10 mouse cellular contexts compared by ENCODE assay signal in the genomic region with DNA sequence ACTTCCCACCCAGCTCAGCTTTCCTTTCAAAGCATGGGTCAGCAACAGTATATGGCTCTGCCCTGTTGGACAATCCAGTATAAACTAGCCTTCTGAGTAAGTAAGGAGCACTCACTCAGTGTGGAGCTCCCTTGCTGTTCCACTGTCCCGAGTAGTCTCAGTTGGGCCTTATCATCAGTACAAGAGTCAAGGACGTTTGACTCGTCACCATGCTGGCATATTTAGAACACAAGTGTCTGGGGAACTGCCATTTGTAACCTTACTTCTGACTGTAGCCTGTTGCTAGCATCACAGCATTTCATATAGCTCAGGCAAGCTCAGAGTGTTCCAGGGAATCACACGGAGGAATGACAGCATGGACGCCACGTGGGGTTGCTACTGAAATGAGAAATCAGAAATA. TPM values are rescaled to one million over a fixed set of nuclear protein-coding genes. Genes with fewer than 3 reads are reported as not detected.
DNase-seq lines count a peak whose midpoint lies in the region; ATAC-seq and TF ChIP-seq lines count a peak whose summit lies in the region.
"Had no signal": no experiment of that assay in that cellular context is flagged by ENCODE, and none has a peak within 500 bp of the region (broad histone marks: within the 10 kb centered on the region; RNA-seq: fewer than 3 reads in every experiment).

No protein-coding gene starts in this region.

- DNase-seq in intestine, embryonic 14.5 days (ENCODE audit: low spot score), result no peak
- DNase-seq in limb, embryonic 10.5 days (ENCODE audit: low spot score), result no peak
- no peak for DNase-seq in cerebellum, postnatal 36 days
- DNase-seq in right cerebral cortex, adult 18-20 months, result no peak
- DNase-seq: cerebellum, adult 18-20 months; kidney, postnatal 36 days had no signal

- H3K4me2 ChIP-seq in intestine, embryonic 14.5 days (ENCODE audit: low read length), result peak overlapping the region; percentile 68
- H3K4me2 ChIP-seq in intestine, postnatal 0 days (replicated peaks; ENCODE audit: low read depth), result no peak overlapping the region
- H3K4me2 ChIP-seq in forebrain, embryonic 16.5 days (ENCODE audit: low read length), result peak overlapping the region; percentile 29
- peak overlapping the region; percentile 65 for H3K4me2 ChIP-seq in neural tube, embryonic 13.5 days

- TF ChIP-seq CTCF in intestine, postnatal 0 days (IDR thresholded peaks at IDR 0.05; ENCODE audit: low read depth), result no peak

- no peak overlapping the region for H3K9ac ChIP-seq in intestine, embryonic 14.5 days (ENCODE audit: low read length)
- no peak overlapping the region for H3K9ac ChIP-seq in intestine, postnatal 0 days (ENCODE audit: low read depth, low read length)
- H3K9ac ChIP-seq in forebrain, embryonic 16.5 days (replicated peaks; ENCODE audit: low read depth, low read length), result no peak overlapping the region
- H3K9ac ChIP-seq in neural tube, embryonic 13.5 days, result peak overlapping the region; percentile 45
- H3K9ac ChIP-seq: liver, embryonic 14.5 days had no signal

- peaks cover 12% of the 10 kb centered on the region for H3K36me3 ChIP-seq in intestine, embryonic 14.5 days (ENCODE audit: control insufficient read depth, insufficient read depth, low read length)
- H3K36me3 ChIP-seq in intestine, postnatal 0 days (ENCODE audit: control insufficient read depth, insufficient read depth), result no peaks in the 10 kb centered on the region
- no peaks in the 10 kb centered on the region for H3K36me3 ChIP-seq in forebrain, embryonic 16.5 days (ENCODE audit: control insufficient read depth, insufficient read depth)
- H3K36me3 ChIP-seq in limb, embryonic 10.5 days, result peaks cover 56% of the 10 kb centered on the region
- H3K36me3 ChIP-seq in neural tube, embryonic 13.5 days, result peaks cover 17% of the 10 kb centered on the region

- no peaks in the 10 kb centered on the region for H3K9me3 ChIP-seq in intestine, embryonic 14.5 days (ENCODE audit: control insufficient read depth, low read length)
- H3K9me3 ChIP-seq in intestine, postnatal 0 days (ENCODE audit: control insufficient read depth), result no peaks in the 10 kb centered on the region
- H3K9me3 ChIP-seq in forebrain, embryonic 16.5 days (ENCODE audit: control insufficient read depth, low read length), result no peaks in the 10 kb centered on the region
- no peaks in the 10 kb centered on the region for H3K9me3 ChIP-seq in limb, embryonic 10.5 days (replicated peaks)
- H3K9me3 ChIP-seq in neural tube, embryonic 13.5 days, result no peaks in the 10 kb centered on the region

- no peaks in the 10 kb centered on the region for H3K27me3 ChIP-seq in intestine, embryonic 14.5 days (replicated peaks; ENCODE audit: control insufficient read depth, insufficient read depth, low read length)
- H3K27me3 ChIP-seq in intestine, postnatal 0 days (replicated peaks; ENCODE audit: control insufficient read depth, insufficient read depth, low read length), result 0 out of 2 replicates have a peak, but pooled peaks cover 4% of the 10 kb centered on the region
- no peaks in the 10 kb centered on the region for H3K27me3 ChIP-seq in forebrain, embryonic 16.5 days (replicated peaks; ENCODE audit: control insufficient read depth, insufficient read depth, low read length)
- H3K27me3 ChIP-seq in limb, embryonic 10.5 days (ENCODE audit: low read depth, poor library complexity, severe bottlenecking), result no peaks in the 10 kb centered on the region
- H3K27me3 ChIP-seq in neural tube, embryonic 13.5 days, result no peaks in the 10 kb centered on the region

- no peak overlapping the region for H3K27ac ChIP-seq in intestine, embryonic 14.5 days (ENCODE audit: low read depth)
- H3K27ac ChIP-seq in intestine, postnatal 0 days (ENCODE audit: low read depth, low read length), result no peak overlapping the region
- no peak overlapping the region for H3K27ac ChIP-seq in forebrain, embryonic 16.5 days (ENCODE audit: low read length)
- no peak overlapping the region for H3K27ac ChIP-seq in limb, embryonic 10.5 days
- H3K27ac ChIP-seq in neural tube, embryonic 13.5 days (replicated peaks), result no peak overlapping the region
- H3K27ac ChIP-seq: liver, embryonic 14.5 days had no signal

- WGBS in intestine, embryonic 14.5 days, result 85% methylated on average over 6 of the region's 6 CpGs
- 80% methylated on average over 6 of the region's 6 CpGs for WGBS in intestine, postnatal 0 days
- WGBS in forebrain, embryonic 16.5 days, result 90% methylated on average over 6 of the region's 6 CpGs
- 86% methylated on average over 6 of the region's 6 CpGs for WGBS in limb, embryonic 10.5 days
- WGBS in neural tube, embryonic 13.5 days, result 80% methylated on average over 6 of the region's 6 CpGs

- ATAC-seq in intestine, embryonic 14.5 days (replicated peaks; ENCODE audit: low FRiP score, low TSS enrichment, low read depth), result no peak
- ATAC-seq in intestine, postnatal 0 days, result no peak
- no peak for ATAC-seq in forebrain, embryonic 16.5 days
- ATAC-seq in neural tube, embryonic 13.5 days (ENCODE audit: low read depth), result no peak

- 0 out of 2 replicates have a peak overlapping the region, but pooled peaks have one; percentile 16 for H3K4me3 ChIP-seq in intestine, embryonic 14.5 days (ENCODE audit: low read depth, low read length)
- H3K4me3 ChIP-seq in intestine, postnatal 0 days (ENCODE audit: low read depth, low read length), result no peak overlapping the region
- no peak overlapping the region for H3K4me3 ChIP-seq in forebrain, embryonic 16.5 days (replicated peaks; ENCODE audit: low read length)
- H3K4me3 ChIP-seq in limb, embryonic 10.5 days, result peak overlapping the region; percentile 71
- H3K4me3 ChIP-seq in neural tube, embryonic 13.5 days, result peak overlapping the region; percentile 25

- peaks cover 8% of the 10 kb centered on the region; the same call in 1 of the 2 replicates for H3K4me1 ChIP-seq in intestine, embryonic 14.5 days (replicated peaks; ENCODE audit: control insufficient read depth, insufficient read depth, low read length)
- H3K4me1 ChIP-seq in intestine, postnatal 0 days (replicated peaks; ENCODE audit: control insufficient read depth, insufficient read depth, low read length), result no peaks in the 10 kb centered on the region
- H3K4me1 ChIP-seq in forebrain, embryonic 16.5 days (replicated peaks; ENCODE audit: control insufficient read depth, insufficient read depth, low read length), result peaks cover 23% of the 10 kb centered on the region
- H3K4me1 ChIP-seq in limb, embryonic 10.5 days, result peaks cover 34% of the 10 kb centered on the region
- peaks cover 68% of the 10 kb centered on the region for H3K4me1 ChIP-seq in neural tube, embryonic 13.5 days (replicated peaks)

RNA-seq across cellular contexts. Expression of a gene that starts 3.1 kb away (rescaled TPM):
- 332 and 353 TPM in 2 replicates for polyA plus RNA-seq in intestine, embryonic 14.5 days (2014; fragmentation: Nextera tagmentation; extraction: Ambion mirVana)
- 120 and 128 TPM in 2 replicates for polyA plus RNA-seq in intestine, postnatal 0 days (2015; fragmentation: Nextera tagmentation; extraction: Ambion mirVana)
- 472 and 585 TPM in 2 replicates for polyA plus RNA-seq in forebrain, embryonic 16.5 days (2015; fragmentation: Nextera tagmentation; extraction: Ambion mirVana)
- polyA plus RNA-seq in limb, embryonic 10.5 days (2016; fragmentation: Nextera tagmentation; extraction: Ambion mirVana), result 587 and 597 TPM in 2 replicates
- polyA plus RNA-seq in neural tube, embryonic 13.5 days (2015; fragmentation: Nextera tagmentation; extraction: Ambion mirVana), result 622 and 732 TPM in 2 replicates

Comparison
In these comparisons a context has a peak if more than half of its experiments do, and no peak if none do; other contexts are left out.
1. H3K4me3 ChIP-seq: peak in intestine, embryonic 14.5 days (single experiment), limb, embryonic 10.5 days (single experiment) and neural tube, embryonic 13.5 days (single experiment); none in intestine, postnatal 0 days (single experiment) and forebrain, embryonic 16.5 days (single experiment).